Mouse (Mus musculus) layer of hippocampus, adult 11-12 months (tissue): ENCODE results near the gene Spata31d1d.
"Not testable (repeated sequence)": the region's sequence is repeated elsewhere in the genome, so short reads cannot be mapped to it uniquely, and the experiment has no call there.

Source experiments
- DNase-seq: peaks from one replicate; pipeline ENCODE4 v3.0.0; 2022; ENCODE audit warnings: low spot score

Gene Spata31d1d

DNA sequence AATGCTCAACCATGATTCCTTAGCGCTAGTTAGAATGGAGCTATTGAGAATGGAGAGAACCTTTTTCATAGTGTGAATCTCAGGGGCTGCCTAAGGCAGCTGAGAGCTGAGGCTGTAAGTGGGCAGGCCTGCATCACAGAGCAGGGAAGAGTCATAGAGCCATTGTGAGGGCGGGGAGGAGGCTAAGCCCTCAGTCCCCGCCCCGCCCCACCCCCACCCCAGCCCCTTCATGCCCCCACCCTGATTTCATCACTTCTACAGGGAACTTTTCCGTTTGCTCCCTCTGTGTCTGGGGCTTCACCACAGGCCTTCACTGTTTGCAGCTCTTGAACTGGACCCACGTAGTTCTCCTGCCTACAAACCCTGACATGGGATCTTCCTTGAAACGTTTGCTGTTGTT lies at the start of gene Spata31d1d:
Gene Spata31d1d, minus strand, starts transcription at position 101 of the 400 bp plus-strand sequence.
- DNase-seq: no peak

DNA sequence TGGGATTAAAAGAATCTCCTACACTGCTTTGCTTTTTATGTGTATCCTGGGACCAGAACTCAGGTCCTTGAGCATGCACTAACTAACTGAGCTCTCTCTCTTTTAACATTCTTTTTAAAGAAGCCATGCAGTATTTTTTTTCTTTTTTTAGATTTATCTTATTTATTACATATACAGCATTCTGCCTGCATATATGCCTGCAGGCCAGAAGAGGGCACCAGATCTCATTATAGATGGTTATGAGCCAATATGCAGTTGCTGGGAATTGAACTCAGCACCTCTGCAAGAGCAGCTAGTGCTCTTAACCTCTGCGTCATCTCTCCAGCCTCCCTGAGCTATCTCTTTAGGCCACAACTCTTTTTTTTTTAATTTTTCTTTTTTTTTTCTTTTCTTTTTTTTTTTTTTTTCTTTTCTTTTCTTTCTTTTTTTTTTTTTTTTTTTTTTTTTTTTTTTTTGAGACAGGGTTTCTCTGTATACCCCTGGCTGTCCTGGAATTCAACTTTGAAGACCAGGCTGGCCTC lies 48.3 kb upstream of the Spata31d1d start:
- not testable (repeated sequence) for DNase-seq

DNA sequence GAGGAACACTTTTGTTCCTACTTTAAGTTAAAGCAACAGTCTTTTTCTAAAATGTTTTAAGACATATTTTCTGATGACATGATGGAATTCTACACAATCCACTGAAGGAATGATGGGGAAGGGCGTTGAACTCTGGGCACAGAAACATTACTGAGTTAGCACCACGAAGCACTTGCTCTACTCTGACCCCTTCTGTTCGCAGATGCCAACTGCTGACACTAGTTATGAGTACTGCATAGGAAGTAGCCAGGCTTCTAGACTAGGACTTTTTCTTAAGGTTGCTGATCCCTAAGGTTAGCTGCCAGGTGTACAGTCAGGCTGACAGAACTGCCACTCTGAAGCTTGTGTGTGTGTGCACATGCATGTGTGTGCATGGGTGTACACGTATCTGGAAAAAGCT lies 47.7 kb upstream of the Spata31d1d start:
- no peak for DNase-seq

DNA sequence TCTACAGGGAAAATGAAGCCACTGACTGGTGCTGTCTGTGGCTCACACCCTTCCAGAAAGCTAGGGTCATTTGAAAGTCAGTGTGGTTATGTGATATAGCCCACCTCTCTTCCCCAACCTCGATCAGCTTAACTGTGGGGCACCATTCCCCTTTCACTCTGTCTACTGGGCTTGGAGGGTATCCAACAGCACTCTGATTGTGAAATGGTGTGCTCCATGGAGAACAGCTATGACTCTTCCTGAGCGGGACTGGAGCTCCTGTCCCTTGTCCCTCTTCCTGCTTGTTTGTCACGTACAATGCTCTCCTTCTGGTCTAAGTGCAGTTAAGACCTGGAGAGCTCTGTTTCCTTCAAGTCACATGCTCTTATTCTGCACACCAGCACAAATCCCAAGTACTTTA lies 43.6 kb upstream of the Spata31d1d start:
- no peak for DNase-seq

DNA sequence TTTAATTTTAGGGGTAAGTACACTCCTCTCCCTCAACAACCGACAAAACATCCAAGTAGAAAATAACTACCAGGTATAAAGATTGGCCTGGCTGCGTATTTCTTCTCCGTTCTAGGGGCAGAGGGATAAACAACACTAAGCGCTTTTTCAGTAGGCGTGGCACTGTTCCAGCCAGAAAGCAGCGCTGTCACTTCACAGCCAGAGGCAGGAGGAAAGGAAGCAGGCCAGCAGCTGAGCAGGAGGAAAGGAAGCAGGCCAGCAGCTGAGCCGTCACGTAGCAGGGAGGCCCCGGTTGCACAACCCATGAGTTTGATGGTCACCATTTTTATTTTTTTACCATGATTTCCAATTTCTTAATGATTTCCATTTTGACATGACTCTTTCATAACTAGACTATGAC lies 39.7 kb upstream of the Spata31d1d start:
- DNase-seq: peak; percentile 70

DNA sequence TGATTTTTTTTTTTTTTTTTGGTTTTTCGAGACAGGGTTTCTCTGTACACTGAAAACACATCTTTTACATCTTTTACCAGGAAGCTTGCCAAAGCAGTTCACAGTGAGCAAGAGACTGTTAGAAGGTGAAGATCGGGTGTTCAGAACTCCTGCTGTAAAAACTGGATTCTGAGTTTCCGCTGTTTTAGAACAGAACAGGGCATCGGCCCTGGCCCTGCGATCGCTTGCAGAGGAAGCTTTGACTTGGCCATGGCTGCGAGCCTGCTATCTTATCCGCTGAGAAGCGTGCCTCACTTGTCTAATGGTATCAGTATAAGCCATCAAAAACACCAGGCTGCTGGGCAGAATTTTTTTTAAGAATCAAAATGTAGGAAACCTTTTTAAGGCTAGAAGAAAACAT lies 39.3 kb upstream of the Spata31d1d start:
- no peak for DNase-seq

DNA sequence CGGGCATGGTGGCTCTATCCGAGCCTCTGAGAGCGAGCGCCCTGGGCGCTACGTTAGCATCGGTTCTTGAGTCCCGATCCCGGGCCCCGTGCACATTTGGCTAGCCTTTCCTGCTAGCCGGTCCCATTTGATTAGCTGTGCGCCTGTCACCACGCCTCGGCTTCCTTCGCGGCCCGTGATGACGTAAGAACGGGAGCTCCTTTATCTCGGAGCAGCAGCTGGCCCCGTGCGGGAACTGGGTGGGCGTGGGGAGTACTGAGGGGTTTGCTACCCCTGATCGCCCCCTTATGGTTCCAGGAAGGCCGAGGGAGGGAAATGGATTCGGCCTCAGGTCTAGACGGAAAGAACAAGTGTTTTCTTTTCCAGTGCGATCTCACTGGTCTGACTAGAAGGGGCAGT lies 38.6 kb upstream of the Spata31d1d start:
- peak; percentile 87 for DNase-seq

DNA sequence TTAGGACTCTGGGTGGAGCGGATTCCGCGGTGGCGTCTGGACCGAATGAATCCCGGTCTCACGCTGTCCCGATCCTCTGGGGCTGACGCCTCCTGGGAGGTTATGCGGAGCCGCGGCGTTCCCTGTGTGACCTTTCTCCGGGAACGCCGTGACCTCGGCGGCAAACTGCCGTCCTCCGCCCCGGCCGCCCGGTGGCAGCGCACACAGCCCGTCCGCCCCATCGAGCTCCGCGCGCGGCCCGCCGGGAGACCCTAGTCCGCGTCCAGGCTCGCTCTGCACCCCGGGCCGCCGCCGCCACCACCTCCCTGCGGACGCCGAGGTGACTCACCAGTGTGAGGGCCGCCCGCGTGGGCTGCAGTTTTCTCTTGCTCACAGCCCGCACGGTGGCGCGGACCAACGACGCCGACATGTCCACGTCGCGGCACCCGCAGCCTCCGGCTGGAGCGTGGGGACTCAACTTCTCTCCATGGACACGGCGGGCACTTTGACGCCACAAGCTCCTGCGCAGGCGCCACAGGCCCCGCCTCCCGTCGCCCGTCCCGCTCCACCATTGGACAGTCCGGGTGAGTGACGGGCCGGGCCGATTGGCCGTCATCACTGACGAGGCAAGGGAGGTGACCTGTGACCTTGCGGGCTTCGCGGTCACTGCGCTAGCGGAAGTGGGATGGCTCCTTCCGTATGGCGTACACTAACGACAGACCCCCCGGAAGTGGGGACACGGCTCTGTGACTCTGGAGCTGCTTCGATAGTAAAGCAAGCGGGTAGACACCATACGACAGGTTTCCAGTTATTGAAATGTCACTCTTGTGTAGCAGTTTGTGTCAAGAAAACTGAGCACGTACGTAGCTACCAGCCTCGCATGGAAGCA lies 38.0 kb upstream of the Spata31d1d start, which contains the start of gene Isca1:
Gene Isca1, minus strand, starts transcription at position 515 of the 868 bp plus-strand sequence.
- DNase-seq: peak; percentile 99

DNA sequence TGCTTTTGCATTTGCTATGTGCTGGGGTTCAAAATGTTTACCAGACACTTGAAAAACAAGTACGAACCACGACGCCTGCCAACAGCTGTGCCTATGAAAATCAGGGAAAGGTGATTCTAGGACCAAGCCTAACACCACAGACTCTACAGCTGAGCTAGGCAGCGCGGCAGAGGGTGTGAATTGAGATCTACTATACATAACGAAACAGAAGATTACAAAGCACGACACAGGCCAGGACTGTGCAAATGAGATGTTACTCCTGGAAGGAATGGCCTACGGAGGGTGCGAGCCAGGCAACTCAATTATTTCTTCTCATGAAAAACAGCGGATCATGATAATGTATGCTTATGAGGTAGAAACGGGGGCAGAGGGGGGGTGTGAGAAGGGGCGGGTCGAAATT lies 37.0 kb upstream of the Spata31d1d start:
- no peak for DNase-seq

DNA sequence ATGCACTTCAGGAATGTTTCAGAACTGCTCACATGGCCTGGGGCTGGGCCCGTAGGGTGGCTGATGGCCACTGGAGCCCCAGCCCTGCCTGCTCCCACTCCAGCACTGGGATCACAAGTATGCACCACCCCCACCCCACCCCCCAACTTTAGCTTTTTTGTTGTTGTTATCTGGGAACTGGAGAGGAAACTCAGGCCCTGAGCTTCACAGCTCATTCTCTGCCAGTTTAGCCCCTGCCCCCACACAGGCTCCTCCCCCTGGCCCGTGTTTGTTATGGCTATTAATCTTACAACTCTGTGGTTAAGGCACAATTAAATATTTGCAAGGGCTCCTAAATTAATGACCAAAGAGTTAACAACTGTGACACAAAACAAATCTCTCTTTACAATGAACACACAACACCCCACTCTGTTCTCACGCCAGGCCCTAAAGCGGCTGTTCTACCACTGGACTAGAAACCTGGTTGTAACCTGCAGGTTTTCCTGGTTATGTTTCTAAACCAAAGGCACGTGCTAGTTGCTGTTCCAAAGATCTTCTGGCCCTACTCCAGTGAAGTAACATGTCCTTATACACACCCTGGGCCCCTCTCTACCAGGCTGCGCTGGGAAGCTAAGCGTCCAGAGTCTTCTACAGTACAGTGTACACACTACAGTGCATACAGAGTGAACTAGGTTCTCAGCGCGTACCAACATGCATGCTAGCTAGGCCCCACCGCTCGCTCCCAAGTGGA lies 35.4 kb upstream of the Spata31d1d start:
- no peak for DNase-seq

DNA sequence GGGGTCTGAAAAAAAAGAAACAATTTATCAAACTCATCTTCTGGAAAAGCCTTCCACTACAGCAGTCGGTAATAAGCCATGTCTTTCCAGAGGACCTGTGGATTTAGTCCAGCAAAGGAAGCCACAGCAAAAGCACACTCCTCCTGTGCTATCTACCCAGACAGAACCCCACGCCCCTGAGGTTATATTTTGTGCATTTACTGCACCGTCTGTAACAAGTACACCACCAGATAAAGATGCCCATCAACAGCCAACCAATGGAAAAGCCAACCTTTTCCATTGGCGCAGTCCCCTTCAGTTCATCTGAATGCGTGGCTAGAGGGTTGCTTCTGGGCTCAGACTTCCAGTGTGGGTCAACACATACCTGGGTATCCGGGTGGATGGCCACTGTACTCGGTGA lies 31.2 kb upstream of the Spata31d1d start:
- DNase-seq: no peak

DNA sequence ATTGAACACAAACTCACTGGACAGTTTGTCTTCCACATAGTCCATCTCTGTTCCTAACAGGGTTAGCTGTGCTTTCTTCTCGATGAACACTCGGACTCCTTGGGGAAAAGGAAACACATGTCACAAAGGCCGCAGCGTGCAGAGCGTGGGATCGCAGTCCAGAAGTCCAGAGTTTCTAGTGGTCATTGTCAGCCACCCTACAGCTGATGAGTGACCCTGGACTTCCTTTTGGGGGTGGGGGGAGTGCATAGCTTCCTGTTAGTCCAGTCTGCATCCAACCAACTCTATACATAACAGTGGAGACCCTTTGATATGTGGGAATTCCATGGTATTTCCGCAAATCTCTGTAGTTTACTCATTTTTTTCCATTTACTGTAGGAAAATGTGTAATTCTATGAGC lies 25.4 kb upstream of the Spata31d1d start:
- no peak for DNase-seq

DNA sequence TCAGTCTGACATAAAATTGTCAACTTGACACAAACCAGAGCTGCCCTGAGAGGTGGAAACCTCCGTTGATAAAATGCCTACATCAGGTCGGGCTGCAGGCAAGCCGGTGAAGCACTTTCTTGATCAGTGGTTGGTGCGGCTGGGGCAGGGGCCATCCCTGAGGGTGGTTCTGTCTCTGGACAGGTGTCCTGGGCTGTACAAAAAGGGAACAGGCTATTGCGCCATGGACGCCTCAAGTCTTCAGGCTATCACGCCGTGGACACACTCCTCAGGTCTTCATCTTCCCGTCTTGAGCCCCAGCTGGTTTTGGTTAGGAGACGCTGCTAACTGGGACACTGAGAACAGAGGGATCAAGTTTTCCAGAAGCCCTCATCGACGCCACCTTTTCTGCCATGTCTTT lies 18.8 kb upstream of the Spata31d1d start:
- no peak for DNase-seq

DNA sequence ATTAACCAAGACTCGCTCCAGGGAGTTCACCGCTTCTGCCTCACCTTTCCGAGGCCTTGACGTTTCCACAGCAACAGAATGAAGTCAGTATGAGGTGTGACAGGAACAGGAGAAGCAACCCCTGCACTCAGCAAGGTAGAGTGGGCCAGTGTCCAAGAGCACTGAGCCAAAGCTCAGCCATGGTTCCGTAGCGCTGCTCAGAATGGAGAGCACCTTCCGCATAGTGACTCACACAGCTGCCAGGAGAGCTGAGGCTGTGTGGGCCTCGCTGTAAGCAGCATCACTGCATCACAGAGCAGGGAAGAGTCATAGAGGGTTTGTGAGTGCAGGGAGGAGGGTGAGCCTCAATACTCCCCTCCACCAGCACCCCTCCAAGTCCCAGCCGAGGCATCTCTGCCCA lies 15.2 kb upstream of the Spata31d1d start, which contains the start of gene 1700014D04Rik:
Gene 1700014D04Rik, minus strand, starts transcription at position 42 of the 400 bp plus-strand sequence.
- DNase-seq: no peak

DNA sequence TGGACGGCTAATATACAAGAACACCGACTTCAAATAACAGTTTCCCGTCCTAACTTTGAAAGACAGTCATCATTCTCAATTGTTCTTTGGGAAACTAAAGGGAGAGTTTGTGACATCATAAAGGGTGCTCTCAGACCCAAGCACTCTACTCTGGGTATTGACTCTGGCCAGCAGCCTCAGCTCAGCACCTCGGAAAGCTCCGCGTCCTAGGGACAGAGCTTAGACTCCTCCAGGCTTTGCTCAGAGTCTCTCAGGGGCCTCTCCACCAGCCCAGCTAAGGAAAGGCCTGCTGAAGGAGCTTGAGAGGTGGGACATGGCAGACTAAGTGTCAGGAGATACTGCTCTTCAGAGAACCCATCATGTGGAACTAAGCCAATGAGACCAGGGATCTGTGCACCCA lies 14.6 kb upstream of the Spata31d1d start:
- DNase-seq: no peak

DNA sequence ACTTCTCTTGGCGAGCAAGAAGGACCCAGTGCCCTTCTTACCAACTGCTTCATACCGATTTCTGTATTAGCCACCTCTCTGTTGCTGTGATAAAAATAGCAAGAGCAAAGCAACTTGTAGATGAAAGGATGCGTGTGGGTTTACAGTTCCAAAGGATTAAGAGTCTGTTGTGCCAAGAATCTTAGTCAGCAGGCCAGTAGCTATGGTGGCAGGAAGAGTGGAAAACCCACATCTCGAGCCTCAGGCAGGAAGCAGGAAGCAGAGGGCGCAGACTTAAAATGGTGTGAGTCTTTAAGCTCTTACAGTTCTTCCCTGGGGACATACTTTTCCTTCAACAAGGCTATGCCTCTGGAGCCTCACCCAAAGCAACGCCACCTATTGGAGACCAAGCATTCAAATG lies 13.9 kb upstream of the Spata31d1d start:
- DNase-seq: no peak

DNA sequence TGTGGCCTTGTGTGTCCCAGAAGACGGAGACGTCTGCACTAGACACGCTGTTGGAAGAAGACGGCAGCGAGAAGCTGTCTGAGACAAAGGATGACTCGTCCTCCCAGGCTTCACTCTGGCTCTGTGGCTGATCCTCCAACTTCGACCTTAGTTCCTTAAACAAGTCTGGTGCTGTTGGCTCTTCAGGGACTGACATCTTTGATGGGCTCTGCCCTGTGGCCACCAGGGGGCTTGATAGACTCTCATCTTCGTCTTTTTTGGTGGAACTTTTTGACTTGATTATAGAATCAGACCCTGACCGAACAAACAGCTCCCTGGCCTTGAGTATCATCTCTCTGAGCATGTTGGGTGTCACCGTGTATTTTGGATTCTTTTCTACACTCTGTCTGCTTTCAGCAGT lies 10.1 kb upstream of the Spata31d1d start:
- DNase-seq: peak; percentile 31

DNA sequence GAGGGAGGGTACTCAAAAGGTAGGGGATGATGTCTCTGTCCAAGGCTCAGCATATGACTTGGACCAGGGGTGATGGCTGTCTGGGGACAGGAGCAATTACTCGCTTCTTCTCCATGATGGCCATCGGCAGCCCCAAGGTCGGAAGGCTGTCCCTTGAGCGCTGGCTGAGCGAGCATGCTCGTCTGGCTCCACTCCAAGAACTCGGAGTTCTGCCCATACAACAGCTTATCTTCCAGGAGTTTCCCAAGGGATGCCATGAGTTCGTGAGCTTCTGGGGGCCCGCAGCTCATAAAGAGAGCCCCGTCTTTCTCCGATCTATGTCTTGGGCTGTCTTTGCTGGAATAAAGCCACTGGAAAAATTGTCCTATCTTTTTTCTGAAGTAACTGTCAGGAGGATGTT lies 9.5 kb upstream of the Spata31d1d start:
- no peak for DNase-seq

DNA sequence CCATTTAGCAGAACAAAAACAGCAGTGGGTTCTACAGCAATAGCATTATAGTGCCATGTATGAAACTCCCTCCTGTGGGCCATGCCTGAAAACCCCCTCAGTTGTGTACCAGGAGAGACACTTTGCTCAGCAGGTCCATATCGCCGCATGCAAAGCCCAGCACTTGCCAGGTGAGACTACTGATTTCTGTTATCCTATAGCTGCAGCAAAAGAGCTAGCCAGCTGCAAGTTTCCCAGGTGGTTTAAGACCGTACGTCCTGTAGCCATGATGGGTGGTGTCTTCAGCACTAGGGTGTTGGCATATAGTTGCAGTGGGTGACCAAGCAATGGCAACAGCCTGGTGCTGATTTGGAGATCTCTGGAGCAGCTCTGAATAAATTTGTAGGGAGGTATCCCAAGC lies 7.8 kb upstream of the Spata31d1d start:
- DNase-seq: no peak

DNA sequence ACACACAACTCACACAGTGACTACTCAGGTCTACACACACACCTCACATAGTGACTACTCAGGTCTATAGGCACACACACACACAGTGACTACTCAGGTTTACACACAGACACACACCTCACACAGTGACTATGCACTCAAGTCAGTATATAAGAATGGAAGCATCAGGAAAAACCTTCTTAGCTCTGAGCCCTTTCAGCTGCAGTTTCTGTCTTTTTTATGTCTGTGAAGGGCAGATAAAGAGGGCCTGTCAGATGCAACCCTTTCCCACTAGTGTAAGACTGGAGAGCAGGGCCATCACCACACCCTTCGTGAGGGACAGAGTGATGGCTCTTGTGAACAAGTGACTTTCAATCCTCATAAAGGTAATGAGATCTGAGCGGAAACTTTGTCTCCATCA lies 6.9 kb upstream of the Spata31d1d start:
- DNase-seq: no peak

DNA sequence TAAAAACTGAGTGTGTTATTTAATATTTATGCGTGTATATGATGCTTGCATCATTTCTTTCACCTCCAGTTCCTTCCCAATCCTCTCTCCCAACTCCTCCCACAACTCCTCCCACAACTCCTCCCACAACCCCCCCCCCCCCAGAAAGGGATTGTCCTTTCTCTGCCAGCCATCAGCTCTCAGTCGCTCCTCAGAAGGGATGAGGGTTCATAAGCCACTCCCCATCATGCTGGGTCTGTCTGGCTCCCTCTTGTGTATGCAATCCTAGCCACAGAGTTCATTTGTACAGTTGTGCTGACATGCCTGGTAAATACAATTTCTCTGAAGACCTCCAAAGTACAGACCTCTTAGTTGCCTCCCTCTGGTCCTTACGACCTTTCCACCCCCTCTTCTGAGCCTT lies 3.6 kb upstream of the Spata31d1d start:
- DNase-seq: no peak

DNA sequence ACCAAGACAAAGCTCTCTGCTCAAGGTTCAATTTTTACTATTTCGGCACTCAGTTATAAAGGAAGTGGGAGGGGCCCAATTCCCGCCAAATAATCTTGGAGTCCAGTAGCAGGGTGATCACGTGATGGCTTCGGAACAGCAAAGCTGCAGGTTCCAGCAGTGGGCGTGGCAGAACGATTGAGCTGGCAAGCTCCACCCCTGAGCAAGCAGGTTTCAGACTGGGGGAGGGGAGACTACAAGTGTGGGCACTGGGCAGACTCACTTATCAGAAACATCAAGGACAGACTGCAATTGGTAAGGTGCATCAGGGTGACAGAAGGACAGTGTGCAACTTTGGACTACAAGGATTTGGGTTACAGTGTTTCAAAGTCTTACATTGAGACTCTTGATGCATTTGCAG lies 2.8 kb upstream of the Spata31d1d start:
- DNase-seq: not testable (repeated sequence)

DNA sequence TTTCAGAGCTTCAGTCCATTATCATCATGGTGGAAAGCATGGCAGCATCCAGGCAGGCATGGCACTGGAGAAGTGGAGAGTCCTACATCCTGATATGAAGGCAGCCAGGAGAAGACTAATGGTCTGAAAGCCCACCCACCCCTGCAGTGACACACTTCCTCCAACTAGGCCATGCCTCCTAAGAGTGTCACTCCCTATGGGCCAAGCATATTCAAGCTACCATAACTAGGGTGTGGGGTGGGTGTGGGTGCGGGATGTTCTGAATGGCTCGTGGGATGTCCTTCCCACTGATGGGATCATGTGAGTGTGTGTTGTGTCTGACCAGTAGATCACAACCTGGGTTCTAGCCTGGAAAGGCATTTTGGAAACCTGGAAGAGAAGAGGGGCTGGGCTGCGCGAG lies 2.4 kb upstream of the Spata31d1d start:
- DNase-seq: no peak
